Mouse (Mus musculus) CH12.LX (cell line): ENCODE measurements around the gene Iqschfp. TPM values are rescaled to one million over a fixed set of nuclear protein-coding genes. Genes with fewer than 3 reads are reported as not detected.

Source experiments
- DNase-seq: peaks from one replicate; pipeline ENCODE4 v3.0.0-alpha.2; 2013; ENCODE audit errors: extremely low read depth
- H3K27ac ChIP-seq: 2 replicates; pipeline ENCODE4 v1.5.1; 2012; ENCODE audit warnings: low read depth, mild to moderate bottlenecking, control low read depth, moderate library complexity; ENCODE audit not compliant: insufficient read depth
- H3K27me3 ChIP-seq: replicated peaks from 2 replicates; pipeline ENCODE3; 2012; ENCODE audit warnings: inconsistent platforms
- H3K36me3 ChIP-seq, 2 experiments: replicated peaks in 1 of 2; 2 replicates each; pipeline versions ENCODE3 to v1.6.1; 2012; ENCODE audit warnings: inconsistent platforms in 1 of 2, low read length in 1 of 2, mild to moderate bottlenecking in 1 of 2, mixed read lengths in 1 of 2, moderate library complexity in 1 of 2; ENCODE audit not compliant: control insufficient read depth in 1 of 2, insufficient read depth in 1 of 2
- H3K4me1 ChIP-seq, 2 experiments: 2 replicates each; pipeline ENCODE4 v1.6.1; 2012; ENCODE audit warnings: inconsistent platforms in 1 of 2, moderate library complexity in 1 of 2; ENCODE audit not compliant: insufficient read depth in 2 of 2, control insufficient read depth in 1 of 2
- H3K4me2 ChIP-seq: 2 replicates; pipeline ENCODE4 v1.6.1; 2012; ENCODE audit warnings: low read depth, mild to moderate bottlenecking, control low read depth; ENCODE audit not compliant: poor library complexity, insufficient read depth, severe bottlenecking
- H3K4me3 ChIP-seq, 3 experiments: fragments of 150-350 bp in 1 of 3; sonication (generic) in 1 of 3; replicated peaks in 1 of 3; 2 replicates each; pipeline versions ENCODE3 to v1.5.1; 2011 to 2012; ENCODE audit warnings: low read depth in 2 of 3, low read length in 2 of 3, mild to moderate bottlenecking in 2 of 3, moderate library complexity in 2 of 3, control low read depth in 1 of 3, improper control_type of control experiment in 1 of 3, inconsistent platforms in 1 of 3, mixed read lengths in 1 of 3; ENCODE audit not compliant: poor library complexity in 1 of 3
- H3K79me2 ChIP-seq: replicated peaks from 2 replicates; pipeline ENCODE4 v1.6.1; 2012; ENCODE audit warnings: mild to moderate bottlenecking, moderate library complexity; ENCODE audit not compliant: control insufficient read depth, poor library complexity, insufficient read depth, severe bottlenecking; ENCODE audit errors: extremely low read depth
- H3K9ac ChIP-seq: 2 replicates; pipeline ENCODE4 v1.6.1; 2012; ENCODE audit warnings: low read depth, mild to moderate bottlenecking, control low read depth, moderate library complexity; ENCODE audit not compliant: insufficient read depth
- H3K9me3 ChIP-seq: replicated peaks from 2 replicates; pipeline ENCODE3; 2012; ENCODE audit warnings: low read length, inconsistent platforms, mixed read lengths
- BHLHE40 ChIP-seq: IDR thresholded peaks from 2 replicates; pipeline ENCODE4 v1.6.1; 2011; ENCODE audit warnings: mild to moderate bottlenecking, low read depth, low read length, improper control_type of control experiment
- CHD1 ChIP-seq: IDR thresholded peaks from 2 replicates; pipeline ENCODE4 v1.6.1; 2012; ENCODE audit warnings: low read depth, low read length, improper control_type of control experiment, inconsistent platforms
- CHD2 ChIP-seq: IDR thresholded peaks from 2 replicates; pipeline ENCODE4 v1.6.1; 2011; ENCODE audit warnings: low read length, improper control_type of control experiment
- CTCF ChIP-seq, 2 experiments: IDR thresholded peaks in 1 of 2; conservative IDR thresholded peaks in 1 of 2; 2 replicates each; pipeline ENCODE4 v1.5.1; 2011 to 2012; ENCODE audit warnings: low read depth in 2 of 2, low read length in 2 of 2, improper control_type of control experiment in 1 of 2, inconsistent platforms in 1 of 2, mild to moderate bottlenecking in 1 of 2, moderate library complexity in 1 of 2
- E2F4 ChIP-seq: IDR thresholded peaks from 2 replicates; pipeline ENCODE4 v1.6.1; 2011; ENCODE audit warnings: low read depth, low read length, improper control_type of control experiment; ENCODE audit not compliant: insufficient replicate concordance
- ELF1 ChIP-seq: IDR thresholded peaks from 2 replicates; pipeline ENCODE4 v1.6.1; 2014; ENCODE audit warnings: low read depth, mild to moderate bottlenecking, inconsistent platforms, low read length, improper control_type of control experiment
- EP300 ChIP-seq: IDR thresholded peaks from 2 replicates; pipeline ENCODE4 v1.6.1; 2011; ENCODE audit warnings: low read length, improper control_type of control experiment
- GABPA ChIP-seq: IDR thresholded peaks from 2 replicates; pipeline ENCODE4 v1.6.1; 2012; ENCODE audit warnings: low read depth, low read length, improper control_type of control experiment, inconsistent platforms; ENCODE audit not compliant: insufficient replicate concordance
- KAT2A ChIP-seq: IDR thresholded peaks from 2 replicates; pipeline ENCODE4 v1.6.1; 2012; ENCODE audit warnings: low read length, improper control_type of control experiment, inconsistent platforms; ENCODE audit not compliant: insufficient replicate concordance
- MAFK ChIP-seq: IDR thresholded peaks from 2 replicates; pipeline ENCODE4 v1.6.1; 2011; ENCODE audit warnings: low read length, improper control_type of control experiment; ENCODE audit not compliant: insufficient replicate concordance
- MAX ChIP-seq: IDR thresholded peaks from 2 replicates; pipeline ENCODE4 v1.6.1; 2011; ENCODE audit warnings: low read length, improper control_type of control experiment
- MXI1 ChIP-seq: IDR thresholded peaks from 2 replicates; pipeline ENCODE4 v1.6.1; 2011; ENCODE audit warnings: mild to moderate bottlenecking, low read depth, low read length, improper control_type of control experiment
- MYC ChIP-seq: IDR thresholded peaks from 2 replicates; pipeline ENCODE4 v1.6.1; 2011; ENCODE audit warnings: low read depth, mild to moderate bottlenecking, improper control_type of control experiment, low read length
- NELFE ChIP-seq: IDR thresholded peaks from 2 replicates; pipeline ENCODE4 v1.6.1; 2011; ENCODE audit warnings: low read depth, low read length, improper control_type of control experiment
- PAX5 ChIP-seq: IDR thresholded peaks from 2 replicates; pipeline ENCODE4 v1.6.1; 2012; ENCODE audit warnings: low read length, inconsistent platforms, mixed read lengths
- POLR2A ChIP-seq: IDR thresholded peaks from 2 replicates; pipeline ENCODE4 v1.6.1; 2011; ENCODE audit warnings: low read depth, mild to moderate bottlenecking, improper control_type of control experiment, low read length
- RAD21 ChIP-seq: IDR thresholded peaks from 2 replicates; pipeline ENCODE4 v1.6.1; 2011; ENCODE audit warnings: low read depth, mild to moderate bottlenecking, low read length, improper control_type of control experiment, moderate library complexity
- RCOR1 ChIP-seq: conservative IDR thresholded peaks from 2 replicates; pipeline ENCODE4 v1.6.1; 2012; ENCODE audit warnings: low read depth, mild to moderate bottlenecking, inconsistent platforms, low read length, improper control_type of control experiment
- SIN3A ChIP-seq: IDR thresholded peaks from 2 replicates; pipeline ENCODE4 v1.6.1; 2012; ENCODE audit warnings: low read length, improper control_type of control experiment, inconsistent platforms
- SMC3 ChIP-seq: IDR thresholded peaks from 2 replicates; pipeline ENCODE4 v1.6.1; 2011; ENCODE audit warnings: low read depth, low read length, improper control_type of control experiment
- TBP ChIP-seq: conservative IDR thresholded peaks from 2 replicates; pipeline ENCODE4 v1.6.1; 2011; ENCODE audit warnings: low read depth, low read length, improper control_type of control experiment
- TCF12 ChIP-seq: IDR thresholded peaks from 2 replicates; pipeline ENCODE4 v1.6.1; 2014; ENCODE audit warnings: low read depth, mild to moderate bottlenecking, inconsistent platforms, low read length, improper control_type of control experiment
- USF2 ChIP-seq: conservative IDR thresholded peaks from 2 replicates; pipeline ENCODE4 v1.6.1; 2011; ENCODE audit warnings: low read depth, low read length, improper control_type of control experiment
- ZC3H11A ChIP-seq: IDR thresholded peaks from 2 replicates; pipeline ENCODE4 v1.6.1; 2012; ENCODE audit warnings: low read depth, mild to moderate bottlenecking, inconsistent platforms, low read length, improper control_type of control experiment
- ZKSCAN1 ChIP-seq: IDR thresholded peaks from 2 replicates; pipeline ENCODE4 v1.6.1; 2012; ENCODE audit warnings: low read depth, inconsistent platforms, low read length, improper control_type of control experiment, borderline replicate concordance
- dilution Hi-C: fragments of 300-500 bp; cut with MboI; formaldehyde crosslinking; loops from 2 replicates; pipeline ENCODE4 v1.14.3; 2020; ENCODE audit warnings: low sequenced_read_pairs; ENCODE audit not compliant: extremely low pct_unique_long_range_greater_than_20kb, extremely low pct_ligation_motif_present
- in situ Hi-C: fragments of 300-500 bp; cut with MboI; formaldehyde crosslinking; loops from 3 replicates; pipeline ENCODE4 v1.14.3; 2019; ENCODE audit warnings: low sequenced_read_pairs, low pct_ligation_motif_present, low pct_unique_long_range_greater_than_20kb, mixed read lengths
- polyA plus RNA-seq: library from polyadenylated mRNA; unstranded; fragments of >175 nt; gene quantifications from 2 replicates; pipeline ENCODE4 v1.2.1, GENCODE M21; 2012; ENCODE audit warnings: low read depth; ENCODE audit not compliant: insufficient read length
- total RNA-seq, 2 experiments: library from RNA; depleted of rRNA; stranded (reverse); fragments of 300-350 nt in 1 of 2; fragments of >200 nt in 1 of 2; gene quantifications; 2 replicates each; pipeline ENCODE4 v1.2.3; 2012 to 2014

Iqschfp gene
- total and polyA plus RNA-seq, 3 experiments = 0.13 to 0.25 TPM; not detected in 1

- TF ChIP-seq RAD21 = no peak
- no peak for TF ChIP-seq MAX
- no peak for TF ChIP-seq KAT2A
- no peak for TF ChIP-seq EP300
- no peak for TF ChIP-seq MXI1
- no peak for TF ChIP-seq ZKSCAN1
- no peak for TF ChIP-seq RCOR1
- TF ChIP-seq ZC3H11A = no peak
- no peak for TF ChIP-seq PAX5
- no peak for TF ChIP-seq POLR2A
- no peak for TF ChIP-seq MYC
- TF ChIP-seq TCF12 = no peak
- no peak for TF ChIP-seq SMC3
- TF ChIP-seq USF2 = no peak
- TF ChIP-seq E2F4 = no peak
- TF ChIP-seq CHD2 = no peak
- no peak for TF ChIP-seq GABPA
- no peak for TF ChIP-seq SIN3A
- dilution Hi-C loops (no loop called here), in situ Hi-C loops (no loop called here)
- no peak for DNase-seq
- Histone ChIP-seq H3K9ac (no peak overlapping the region), H3K4me3 (no peak overlapping the region), H3K4me1 (no peaks in the 10 kb centered on the region), H3K79me2 (no peaks in the 10 kb centered on the region), H3K36me3 (no peaks in the 10 kb centered on the region), H3K27ac (no peak overlapping the region), H3K27me3 (no peaks in the 10 kb centered on the region), H3K4me2 (no peak overlapping the region), H3K9me3 (no peaks in the 10 kb centered on the region)
These were observed 209.3 kb downstream of the Iqschfp start for GRCm38 (mm10) chr3:68101343-68101742.

- H3K27ac ChIP-seq = no peak overlapping the region
- no peaks in the 10 kb centered on the region for H3K79me2 ChIP-seq
- in situ Hi-C loops (no loop called here), dilution Hi-C loops (no loop called here)
- H3K9me3 ChIP-seq = no peaks in the 10 kb centered on the region
- no peaks in the 10 kb centered on the region for H3K36me3 ChIP-seq
- H3K27me3 ChIP-seq = no peaks in the 10 kb centered on the region
- H3K9ac ChIP-seq = no peak overlapping the region
- no peak overlapping the region for H3K4me3 ChIP-seq
- no peaks in the 10 kb centered on the region for H3K4me1 ChIP-seq
- no peak for DNase-seq
- no peak overlapping the region for H3K4me2 ChIP-seq
- TF ChIP-seq USF2 (no peak), CTCF (conservative IDR thresholded peaks at IDR 0.05 in 1 of 2, IDR thresholded peaks at IDR 0.05 in 1 of 2; ENCODE audit: low read depth in 2 of 2, low read length in 2 of 2) (no peak), TBP (no peak), NELFE (no peak), SMC3 (no peak), MAFK (no peak), BHLHE40 (no peak), RAD21 (no peak), ELF1 (no peak), SIN3A (no peak), CHD1 (no peak), MYC (no peak)
These were observed 213.2 kb downstream of the Iqschfp start for GRCm38 (mm10) chr3:68105081-68105685.
